Mouse (Mus musculus) MEL (cell line): ENCODE data around the gene Abca13. TPM values are rescaled to one million over a fixed set of nuclear protein-coding genes. Genes with fewer than 3 reads are reported as not detected.

Source experiments
- DNase-seq: peaks from one replicate; pipeline ENCODE4 v3.0.0; 2011; ENCODE audit warnings: low read depth, low spot score
- H3K27ac ChIP-seq: 2 replicates; pipeline ENCODE4 v1.5.1; 2012; ENCODE audit warnings: low read depth, mild to moderate bottlenecking, control low read depth, low read length, moderate library complexity; ENCODE audit not compliant: control insufficient read depth
- H3K27me3 ChIP-seq, 2 experiments: fragments of 150-350 bp in 1 of 2; sonication (generic) in 1 of 2; 2 replicates each; pipeline ENCODE4 v1.6.1; 2012; ENCODE audit warnings: low read length in 2 of 2, mild to moderate bottlenecking in 2 of 2, improper control_type of control experiment in 1 of 2, moderate library complexity in 1 of 2; ENCODE audit not compliant: insufficient read depth in 2 of 2, control insufficient read depth in 1 of 2
- H3K36me3 ChIP-seq, 2 experiments: 2 replicates each; pipeline ENCODE4 v1.6.1; 2012 to 2014; ENCODE audit warnings: low read length in 2 of 2, improper control_type of control experiment in 1 of 2, inconsistent platforms in 1 of 2, mild to moderate bottlenecking in 1 of 2; ENCODE audit not compliant: insufficient read depth in 2 of 2, control insufficient read depth in 1 of 2
- H3K4me1 ChIP-seq, 2 experiments: fragments of 150-350 bp in 1 of 2; sonication (generic) in 1 of 2; 2 replicates each; pipeline ENCODE4 v1.6.1; 2012; ENCODE audit warnings: low read length in 2 of 2, improper control_type of control experiment in 1 of 2, mild to moderate bottlenecking in 1 of 2; ENCODE audit not compliant: insufficient read depth in 2 of 2, control insufficient read depth in 1 of 2
- H3K4me3 ChIP-seq, 2 experiments: fragments of 150-350 bp in 1 of 2; sonication (generic) in 1 of 2; 2 replicates each; pipeline ENCODE4 v1.5.1; 2012; ENCODE audit warnings: low read depth in 2 of 2, low read length in 2 of 2, mild to moderate bottlenecking in 2 of 2, moderate library complexity in 2 of 2, control low read depth in 1 of 2, improper control_type of control experiment in 1 of 2; ENCODE audit not compliant: control insufficient read depth in 1 of 2, insufficient read depth in 1 of 2
- H3K79me2 ChIP-seq: 2 replicates; pipeline ENCODE4 v1.6.1; 2012; ENCODE audit warnings: mild to moderate bottlenecking, low read length, moderate library complexity; ENCODE audit not compliant: control insufficient read depth, poor library complexity, insufficient read depth
- H3K9ac ChIP-seq: 2 replicates; pipeline ENCODE4 v1.6.1; 2012; ENCODE audit warnings: low read depth, mild to moderate bottlenecking, control low read depth, low read length, moderate library complexity; ENCODE audit not compliant: control insufficient read depth, poor library complexity, severe bottlenecking
- H3K9me3 ChIP-seq: fragments of 150-350 bp; sonication (generic); replicated peaks from 2 replicates; pipeline ENCODE4 v1.6.1; 2012; ENCODE audit warnings: mild to moderate bottlenecking, low read length, improper control_type of control experiment, moderate library complexity; ENCODE audit not compliant: insufficient read depth
- CHD1 ChIP-seq: IDR thresholded peaks from 2 replicates; pipeline ENCODE4 v1.6.1; 2012; ENCODE audit warnings: low read depth, mild to moderate bottlenecking, inconsistent platforms, low read length, improper control_type of control experiment
- CTCF ChIP-seq, 3 experiments: IDR thresholded peaks in 2 of 3; conservative IDR thresholded peaks in 1 of 3; 2 replicates each; pipeline ENCODE4 v1.5.1; 2011 to 2012; ENCODE audit warnings: low read length in 3 of 3, low read depth in 2 of 3, mild to moderate bottlenecking in 2 of 3, improper control_type of control experiment in 1 of 3, inconsistent platforms in 1 of 3, mixed read lengths in 1 of 3, moderate library complexity in 1 of 3; ENCODE audit not compliant: control insufficient read depth in 1 of 3, insufficient read depth in 1 of 3, poor library complexity in 1 of 3, severe bottlenecking in 1 of 3
- E2F4 ChIP-seq: IDR thresholded peaks from 2 replicates; pipeline ENCODE4 v1.6.1; 2011; ENCODE audit warnings: low read depth, low read length, improper control_type of control experiment, borderline replicate concordance
- ELF1 ChIP-seq: IDR thresholded peaks from 2 replicates; pipeline ENCODE4 v1.6.1; 2014; ENCODE audit warnings: low read depth, mild to moderate bottlenecking, inconsistent platforms, low read length, improper control_type of control experiment, moderate library complexity
- EP300 ChIP-seq, 2 experiments: IDR thresholded peaks; 2 replicates each; pipeline ENCODE4 v1.6.1; 2011; ENCODE audit warnings: improper control_type of control experiment in 2 of 2, low read length in 2 of 2, low read depth in 1 of 2, mild to moderate bottlenecking in 1 of 2
- ETS1 ChIP-seq: IDR thresholded peaks from 2 replicates; pipeline ENCODE4 v1.6.1; 2012; ENCODE audit warnings: low read depth, mild to moderate bottlenecking, inconsistent platforms, low read length, improper control_type of control experiment, moderate library complexity
- GATA1 ChIP-seq: IDR thresholded peaks from 2 replicates; pipeline ENCODE4 v1.6.1; 2011; ENCODE audit warnings: low read depth, low read length, improper control_type of control experiment
- HCFC1 ChIP-seq: IDR thresholded peaks from 2 replicates; pipeline ENCODE4 v1.6.1; 2012; ENCODE audit warnings: low read depth, mild to moderate bottlenecking, inconsistent platforms, low read length, improper control_type of control experiment, moderate library complexity
- KAT2A ChIP-seq: conservative IDR thresholded peaks from 2 replicates; pipeline ENCODE4 v1.6.1; 2012; ENCODE audit warnings: low read depth, low read length, improper control_type of control experiment, inconsistent platforms
- MAFK ChIP-seq: IDR thresholded peaks from 2 replicates; pipeline ENCODE4 v1.6.1; 2011; ENCODE audit warnings: low read depth, mild to moderate bottlenecking, low read length, improper control_type of control experiment, borderline replicate concordance
- MAZ ChIP-seq: IDR thresholded peaks from 2 replicates; pipeline ENCODE4 v1.6.1; 2012; ENCODE audit warnings: low read depth, mild to moderate bottlenecking, inconsistent platforms, low read length, improper control_type of control experiment
- MEF2A ChIP-seq: IDR thresholded peaks from 2 replicates; pipeline ENCODE4 v1.6.1; 2014; ENCODE audit warnings: low read depth, mild to moderate bottlenecking, inconsistent platforms, low read length, improper control_type of control experiment; ENCODE audit not compliant: poor library complexity, insufficient replicate concordance, severe bottlenecking; ENCODE audit errors: extremely low read depth
- MYB ChIP-seq: IDR thresholded peaks from 2 replicates; pipeline ENCODE4 v1.6.1; 2011; ENCODE audit warnings: mild to moderate bottlenecking, low read depth, low read length, improper control_type of control experiment
- MYC ChIP-seq: IDR thresholded peaks from 2 replicates; pipeline ENCODE4 v1.6.1; 2011; ENCODE audit warnings: low read depth, mild to moderate bottlenecking, low read length, improper control_type of control experiment, moderate library complexity
- NRF1 ChIP-seq: IDR thresholded peaks from 2 replicates; pipeline ENCODE4 v1.6.1; 2014; ENCODE audit warnings: low read depth, mild to moderate bottlenecking, inconsistent platforms, low read length, improper control_type of control experiment, moderate library complexity; ENCODE audit not compliant: poor library complexity, insufficient read depth, severe bottlenecking
- POLR2AphosphoS2 ChIP-seq: IDR thresholded peaks from 2 replicates; pipeline ENCODE4 v1.6.1; 2011; ENCODE audit warnings: low read length, improper control_type of control experiment
- SIN3A ChIP-seq: IDR thresholded peaks from 2 replicates; pipeline ENCODE4 v1.6.1; 2012; ENCODE audit warnings: low read length, improper control_type of control experiment, inconsistent platforms
- SMC3 ChIP-seq: IDR thresholded peaks from 2 replicates; pipeline ENCODE4 v1.6.1; 2011; ENCODE audit warnings: low read depth, low read length, improper control_type of control experiment
- TCF12 ChIP-seq: IDR thresholded peaks from 2 replicates; pipeline ENCODE4 v1.6.1; 2014; ENCODE audit warnings: low read depth, mild to moderate bottlenecking, inconsistent platforms, low read length, improper control_type of control experiment, moderate library complexity
- UBTF ChIP-seq: IDR thresholded peaks from 2 replicates; pipeline ENCODE4 v1.6.1; 2012; ENCODE audit warnings: low read depth, mild to moderate bottlenecking, inconsistent platforms, low read length, improper control_type of control experiment, moderate library complexity, borderline replicate concordance; ENCODE audit not compliant: insufficient read depth
- ZKSCAN1 ChIP-seq: IDR thresholded peaks from 2 replicates; pipeline ENCODE4 v1.6.1; 2012; ENCODE audit warnings: low read depth, mild to moderate bottlenecking, inconsistent platforms, low read length, improper control_type of control experiment, moderate library complexity
- ZMIZ1 ChIP-seq: IDR thresholded peaks from 2 replicates; pipeline ENCODE4 v1.6.1; 2012; ENCODE audit warnings: low read depth, mild to moderate bottlenecking, inconsistent platforms, low read length, improper control_type of control experiment, moderate library complexity
- polyA plus RNA-seq, 2 experiments: library from polyadenylated mRNA; stranded (reverse) in 1 of 2; unstranded in 1 of 2; fragments of >175 nt in 1 of 2; fragments of >200 nt in 1 of 2; gene quantifications; 2 replicates each; pipeline versions ENCODE4 v1.2.1 to v1.2.4; 2012; ENCODE audit warnings: low replicate concordance in 2 of 2, low read depth in 1 of 2; ENCODE audit not compliant: insufficient read length in 2 of 2, insufficient read depth in 1 of 2, missing spikeins in 1 of 2
- total RNA-seq: library from RNA; depleted of rRNA; stranded (reverse); fragments of 300-350 nt; gene quantifications from 2 replicates; pipeline ENCODE4 v1.2.3, GENCODE M21; 2012

The Abca13 gene
- total and polyA plus RNA-seq, 3 experiments: not detected

GRCm38 (mm10) chr11:9216252-9216651 lies 24.5 kb downstream of the Abca13 start:
- no peak for DNase-seq
- H3K79me2 ChIP-seq: no peaks in the 10 kb centered on the region
- no peak overlapping the region for H3K4me3 ChIP-seq
- TF ChIP-seq SMC3 (no peak), ZMIZ1 (no peak), MEF2A (no peak), E2F4 (no peak), MAZ (no peak), MAFK (no peak)
- H3K9me3 ChIP-seq: no peaks in the 10 kb centered on the region
- H3K36me3 ChIP-seq: no peaks in the 10 kb centered on the region
- H3K4me1 ChIP-seq: no peaks in the 10 kb centered on the region
- H3K27me3 ChIP-seq: no peaks in the 10 kb centered on the region
- H3K27ac ChIP-seq: no peak overlapping the region
- no peak overlapping the region for H3K9ac ChIP-seq

DNA sequence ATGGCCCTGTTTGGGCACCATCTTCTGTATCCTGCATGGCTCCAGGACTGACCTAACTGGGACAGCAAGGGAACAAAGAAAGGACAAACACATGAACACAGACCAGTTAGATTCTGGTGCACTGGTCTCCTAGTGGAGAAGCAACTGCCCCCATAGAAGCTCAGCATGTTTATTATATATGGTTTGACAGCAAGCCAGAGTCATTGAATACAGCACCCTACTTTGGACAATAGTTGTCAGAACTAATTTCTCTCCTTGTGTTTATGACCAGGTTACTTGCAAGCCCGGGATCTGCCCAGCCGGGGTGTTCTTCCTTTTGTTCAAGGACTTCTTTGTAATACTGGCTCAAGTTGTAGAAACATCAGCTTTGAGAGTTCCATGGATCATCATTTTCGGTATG lies 28.8 kb downstream of the Abca13 start:
- H3K9me3 ChIP-seq: no peaks in the 10 kb centered on the region
- TF ChIP-seq CHD1 (no peak), POLR2AphosphoS2 (no peak), NRF1 (no peak), KAT2A (no peak), MYB (no peak), ELF1 (no peak), UBTF (no peak), SIN3A (no peak)
- H3K79me2 ChIP-seq: no peaks in the 10 kb centered on the region
- H3K9ac ChIP-seq: no peak overlapping the region
- no peak overlapping the region for H3K4me3 ChIP-seq
- no peak overlapping the region for H3K27ac ChIP-seq
- DNase-seq: no peak
- H3K4me1 ChIP-seq: no peaks in the 10 kb centered on the region
- no peaks in the 10 kb centered on the region for H3K27me3 ChIP-seq
- H3K36me3 ChIP-seq: no peaks in the 10 kb centered on the region

- Histone ChIP-seq H3K27me3 (no peaks in the 10 kb centered on the region), H3K27ac (no peak overlapping the region), H3K79me2 (no peaks in the 10 kb centered on the region), H3K4me3 (no peak overlapping the region), H3K36me3 (no peaks in the 10 kb centered on the region), H3K4me1 (no peaks in the 10 kb centered on the region), H3K9ac (no peak overlapping the region), H3K9me3 (no peaks in the 10 kb centered on the region)
- no peak for TF ChIP-seq ZKSCAN1
- TF ChIP-seq HCFC1: no peak
- no peak for TF ChIP-seq MYC
- no peak for TF ChIP-seq TCF12
- TF ChIP-seq ETS1: no peak
- no peak for TF ChIP-seq EP300 (IDR thresholded peaks at IDR 0.05; ENCODE audit: low read depth in 1 of 2, low read length in 2 of 2)
- TF ChIP-seq MAZ: no peak
- no peak for TF ChIP-seq SMC3
- no peak for TF ChIP-seq GATA1
- TF ChIP-seq MEF2A: no peak
- no peak for TF ChIP-seq CTCF (IDR thresholded peaks at IDR 0.05 in 2 of 3, conservative IDR thresholded peaks at IDR 0.05 in 1 of 3; ENCODE audit: control insufficient read depth in 1 of 3, insufficient read depth in 1 of 3, low read depth in 2 of 3, low read length in 3 of 3, poor library complexity in 1 of 3, severe bottlenecking in 1 of 3)
- no peak for TF ChIP-seq NRF1
- no peak for DNase-seq
Observed at GRCm38 (mm10) chr11:9221646-9222045, 29.9 kb downstream of the Abca13 start.
